15 mouse cellular contexts compared by ENCODE assay signal in the genomic region with DNA sequence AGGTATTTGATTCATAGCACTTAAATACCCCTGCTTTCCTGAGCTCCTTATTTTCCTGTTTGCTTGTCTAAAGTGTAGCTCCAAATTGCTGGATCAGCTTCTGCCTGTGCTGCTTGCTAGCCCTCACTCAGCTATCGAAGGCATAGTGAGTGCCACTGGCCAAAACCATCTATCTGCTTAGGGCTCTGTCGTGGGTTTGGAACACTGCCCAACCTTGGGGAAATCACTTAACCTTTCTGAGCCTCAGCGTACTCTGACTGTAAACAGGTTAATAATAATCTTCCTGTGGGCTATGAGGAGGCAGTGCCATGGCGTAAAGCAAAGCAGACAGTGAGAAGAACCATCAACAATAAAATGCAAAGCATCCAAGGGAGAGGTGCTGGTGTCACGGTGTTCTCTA.
DNase-seq lines count a peak whose midpoint lies in the region; ATAC-seq and TF ChIP-seq lines count a peak whose summit lies in the region.
"Had no signal": no experiment of that assay in that cellular context is flagged by ENCODE, and none has a peak within 500 bp of the region (broad histone marks: within the 10 kb centered on the region; RNA-seq: fewer than 3 reads in every experiment).

No protein-coding gene starts in this region.

- in situ Hi-C loops in Patski (cut with MboI; ENCODE audit: low pct_unique_long_range_greater_than_20kb), result no loop called here

- intact Hi-C loops in heart, postnatal 14 days (cut with DNase I), result no loop called here

- 23% methylated on average over 5 of the region's 5 CpGs for WGBS in heart, postnatal 0 days
- WGBS in kidney, embryonic 16.5 days, result 39% methylated on average over 5 of the region's 5 CpGs
- WGBS in liver, embryonic 15.5 days (ENCODE audit: insufficient replicate concordance), result 52% methylated on average over 5 of the region's 5 CpGs

- no peak overlapping the region for H3K4me2 ChIP-seq in heart, postnatal 0 days (ENCODE audit: low read depth, low read length)
- no peak overlapping the region for H3K4me2 ChIP-seq in kidney, embryonic 16.5 days (replicated peaks; ENCODE audit: low read depth, low read length)
- peak overlapping the region; percentile 33 for H3K4me2 ChIP-seq in liver, embryonic 15.5 days
- H3K4me2 ChIP-seq: limb, embryonic 15.5 days; midbrain, embryonic 11.5 days; stomach, embryonic 15.5 days had no signal

- DNase-seq in heart, postnatal 0 days (ENCODE audit: low spot score), result no peak
- no peak for DNase-seq in heart, postnatal 14 days
- DNase-seq in Patski (ENCODE audit: low read depth, low spot score), result peak; percentile 48
- DNase-seq in gastrocnemius, postnatal 10 days, result no peak
- no peak for DNase-seq in B cell, adult 2 months
- no peak for DNase-seq in layer of hippocampus, adult 18-20 months (ENCODE audit: low spot score in 2 of 2)
- DNase-seq: cerebellum, adult 2 months; right cerebral cortex, adult 18-20 months had no signal

- no peak for TF ChIP-seq EP300 in heart, postnatal 0 days (IDR thresholded peaks at IDR 0.05; ENCODE audit: low read depth)

- no peak for ATAC-seq in heart, postnatal 0 days (ENCODE audit: insufficient read depth, low read depth)
- ATAC-seq in Patski, result peak; percentile 31
- ATAC-seq in kidney, embryonic 16.5 days (ENCODE audit: low FRiP score, low TSS enrichment), result no peak
- ATAC-seq in liver, embryonic 15.5 days (ENCODE audit: insufficient read depth), result no peak

- no peaks in the 10 kb centered on the region for H3K4me1 ChIP-seq in heart, postnatal 0 days (ENCODE audit: control insufficient read depth, insufficient read depth)
- peaks cover 31% of the 10 kb centered on the region for H3K4me1 ChIP-seq in kidney, embryonic 16.5 days (ENCODE audit: insufficient read depth, low read length)
- no peaks in the 10 kb centered on the region; the same call in 1 of the 2 replicates for H3K4me1 ChIP-seq in liver, embryonic 15.5 days (replicated peaks)
- H3K4me1 ChIP-seq: stomach, embryonic 15.5 days had no signal

- no peak for TF ChIP-seq CTCF in heart, postnatal 0 days (IDR thresholded peaks at IDR 0.05; ENCODE audit: low read depth)
- no peak for TF ChIP-seq CTCF in Patski (IDR thresholded peaks at IDR 0.05)

- CTCF ChIA-PET in Patski (lab: Charles Lee), result interaction anchor here (1.4 to 1.9 kb wide), 2 partner anchors 8 to 15 kb away, joined by 4 to 5 read pairs; no protein-coding TSS in a partner anchor

- H3K36me3 ChIP-seq in heart, postnatal 0 days (replicated peaks; ENCODE audit: control insufficient read depth, insufficient read depth, low read length), result no peaks in the 10 kb centered on the region
- H3K36me3 ChIP-seq in kidney, embryonic 16.5 days (ENCODE audit: insufficient read depth, low read length), result no peaks in the 10 kb centered on the region
- no peaks in the 10 kb centered on the region for H3K36me3 ChIP-seq in liver, embryonic 15.5 days (replicated peaks)
- H3K36me3 ChIP-seq: limb, embryonic 15.5 days; stomach, embryonic 15.5 days had no signal

- POLR2A ChIA-PET in Patski (lab: Charles Lee), result no interaction called here

- no peak overlapping the region for H3K27ac ChIP-seq in heart, postnatal 0 days (ENCODE audit: low read depth)
- peak overlapping the region; percentile 77 for H3K27ac ChIP-seq in kidney, embryonic 16.5 days (ENCODE audit: low read length)
- peak overlapping the region; percentile 55; the same call in 1 of the 2 replicates for H3K27ac ChIP-seq in liver, embryonic 15.5 days (replicated peaks)
- H3K27ac ChIP-seq: limb, embryonic 15.5 days had no signal

- no peaks in the 10 kb centered on the region for H3K9me3 ChIP-seq in heart, postnatal 0 days (replicated peaks; ENCODE audit: control insufficient read depth, low read length)
- H3K9me3 ChIP-seq in kidney, embryonic 16.5 days (ENCODE audit: low read length), result no peaks in the 10 kb centered on the region
- no peaks in the 10 kb centered on the region for H3K9me3 ChIP-seq in liver, embryonic 15.5 days (replicated peaks)
- H3K9me3 ChIP-seq: limb, embryonic 15.5 days; stomach, embryonic 15.5 days had no signal

- 0 out of 2 replicates have a peak overlapping the region, but pooled peaks have one; percentile 11 for H3K9ac ChIP-seq in heart, postnatal 0 days (replicated peaks; ENCODE audit: low read depth, low read length)
- H3K9ac ChIP-seq in kidney, embryonic 16.5 days (replicated peaks; ENCODE audit: low read length), result no peak overlapping the region
- H3K9ac ChIP-seq in liver, embryonic 15.5 days, result no peak overlapping the region
- H3K9ac ChIP-seq: limb, embryonic 15.5 days; stomach, embryonic 15.5 days had no signal

- no peaks in the 10 kb centered on the region for H3K27me3 ChIP-seq in heart, postnatal 0 days (ENCODE audit: control insufficient read depth, insufficient read depth, low read length)
- H3K27me3 ChIP-seq in Patski, result no peaks in the 10 kb centered on the region
- no peaks in the 10 kb centered on the region for H3K27me3 ChIP-seq in kidney, embryonic 16.5 days (ENCODE audit: insufficient read depth, low read length)
- no peaks in the 10 kb centered on the region for H3K27me3 ChIP-seq in liver, embryonic 15.5 days
- H3K27me3 ChIP-seq: CH12.LX; limb, embryonic 15.5 days; stomach, embryonic 15.5 days had no signal

- H3K4me3 ChIP-seq in heart, postnatal 0 days (ENCODE audit: low read depth, low read length), result no peak overlapping the region
- H3K4me3 ChIP-seq in kidney, embryonic 16.5 days (ENCODE audit: low read length), result no peak overlapping the region
- H3K4me3 ChIP-seq in liver, embryonic 15.5 days (replicated peaks), result no peak overlapping the region
- H3K4me3 ChIP-seq: limb, embryonic 15.5 days; myocyte; stomach, embryonic 15.5 days had no signal
